Comparison of ENCODE assay signal across 10 mouse cellular contexts in the genomic region with DNA sequence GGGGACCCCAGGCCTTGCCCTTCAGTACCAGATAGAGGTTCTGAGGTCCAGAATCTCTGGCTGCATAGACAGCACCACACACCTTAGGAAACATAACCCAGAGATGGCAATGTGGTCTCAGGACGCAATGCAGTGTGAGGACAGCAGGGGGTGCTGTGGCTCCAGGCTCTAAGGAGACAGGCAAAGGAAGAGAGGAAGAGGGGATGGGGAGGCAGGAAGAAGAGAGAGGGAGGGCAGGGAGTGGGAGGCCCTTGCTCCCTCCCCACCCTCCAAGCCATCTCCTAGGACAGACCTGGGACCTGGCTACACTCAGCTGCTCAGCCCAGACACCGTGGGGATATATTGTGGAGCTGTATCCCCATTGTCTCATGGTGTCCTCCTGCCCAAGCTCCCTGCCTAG. TPM values are rescaled to one million over a fixed set of nuclear protein-coding genes. Genes with fewer than 3 reads are reported as not detected.
DNase-seq lines count a peak whose midpoint lies in the region; ATAC-seq lines count a peak whose summit lies in the region.
"Had no signal": no experiment of that assay in that cellular context is flagged by ENCODE, and none has a peak within 500 bp of the region (broad histone marks: within the 10 kb centered on the region; RNA-seq: fewer than 3 reads in every experiment).

No protein-coding gene starts in this region.

- no peaks in the 10 kb centered on the region for H3K9me3 ChIP-seq in heart, embryonic 11.5 days (replicated peaks; ENCODE audit: control insufficient read depth, low read length)
- no peaks in the 10 kb centered on the region for H3K9me3 ChIP-seq in kidney, embryonic 16.5 days (ENCODE audit: low read length)
- no peaks in the 10 kb centered on the region for H3K9me3 ChIP-seq in liver, embryonic 12.5 days (replicated peaks)
- H3K9me3 ChIP-seq: liver, embryonic 15.5 days had no signal

- no peaks in the 10 kb centered on the region for H3K36me3 ChIP-seq in heart, embryonic 11.5 days (ENCODE audit: control insufficient read depth, insufficient read depth, low read length)
- no peaks in the 10 kb centered on the region for H3K36me3 ChIP-seq in kidney, embryonic 16.5 days (ENCODE audit: insufficient read depth, low read length)
- H3K36me3 ChIP-seq in liver, embryonic 12.5 days = no peaks in the 10 kb centered on the region
- H3K36me3 ChIP-seq: liver, embryonic 15.5 days had no signal

- ATAC-seq in heart, embryonic 11.5 days (replicated peaks; ENCODE audit: insufficient number of reproducible peaks, low FRiP score, low TSS enrichment) = no peak; the same call in 1 of the 2 replicates
- ATAC-seq in granulocyte monocyte progenitor cell, adult 5-6 weeks (replicated peaks; ENCODE audit: poor library complexity, severe bottlenecking) = peak; percentile 86
- ATAC-seq in kidney, embryonic 16.5 days (ENCODE audit: low FRiP score, low TSS enrichment) = peak; percentile 40; the same call in 1 of the 2 replicates
- ATAC-seq in liver, embryonic 12.5 days = peak; percentile 24; the same call in 1 of the 2 replicates

- H3K4me1 ChIP-seq in heart, embryonic 11.5 days (ENCODE audit: control insufficient read depth, insufficient read depth, low read length) = peaks cover 39% of the 10 kb centered on the region
- peaks cover 19% of the 10 kb centered on the region for H3K4me1 ChIP-seq in kidney, embryonic 16.5 days (ENCODE audit: insufficient read depth, low read length)
- H3K4me1 ChIP-seq in liver, embryonic 12.5 days = peaks cover 24% of the 10 kb centered on the region

- no peaks in the 10 kb centered on the region for H3K27me3 ChIP-seq in heart, embryonic 11.5 days (ENCODE audit: control insufficient read depth, insufficient read depth, low read length)
- H3K27me3 ChIP-seq in kidney, embryonic 16.5 days (ENCODE audit: insufficient read depth, low read length) = no peaks in the 10 kb centered on the region
- H3K27me3 ChIP-seq in liver, embryonic 12.5 days (replicated peaks) = no peaks in the 10 kb centered on the region
- H3K27me3 ChIP-seq: Patski had no signal

- H3K9ac ChIP-seq in heart, embryonic 11.5 days (ENCODE audit: low read depth, low read length) = no peak overlapping the region
- H3K9ac ChIP-seq in kidney, embryonic 16.5 days (replicated peaks; ENCODE audit: low read length) = no peak overlapping the region
- H3K9ac ChIP-seq in liver, embryonic 12.5 days = no peak overlapping the region
- H3K9ac ChIP-seq: liver, embryonic 15.5 days had no signal

- WGBS in heart, embryonic 11.5 days (ENCODE audit: insufficient replicate concordance) = 0% methylated on average over 2 of the region's 2 CpGs
- WGBS in kidney, embryonic 16.5 days = 9% methylated on average over 2 of the region's 2 CpGs
- WGBS in liver, embryonic 12.5 days (ENCODE audit: insufficient replicate concordance) = 12% methylated on average over 2 of the region's 2 CpGs

- no peak overlapping the region for H3K27ac ChIP-seq in heart, embryonic 11.5 days (ENCODE audit: low read depth, low read length)
- H3K27ac ChIP-seq in kidney, embryonic 16.5 days (ENCODE audit: low read length) = no peak overlapping the region
- no peak overlapping the region for H3K27ac ChIP-seq in liver, embryonic 12.5 days
- H3K27ac ChIP-seq: liver, embryonic 15.5 days had no signal

- H3K4me2 ChIP-seq in heart, embryonic 11.5 days = no peak overlapping the region
- H3K4me2 ChIP-seq in kidney, embryonic 16.5 days (replicated peaks; ENCODE audit: low read depth, low read length) = no peak overlapping the region
- H3K4me2 ChIP-seq in liver, embryonic 12.5 days = no peak overlapping the region

- DNase-seq in heart, adult 18-20 months = peak; percentile 64 to 88
- DNase-seq in embryo, embryonic 10 days (ENCODE audit: low spot score) = peak; percentile 89
- DNase-seq in naive thymus-derived CD4-positive, alpha-beta T cell, adult 2 months (ENCODE audit: low read depth) = peak; percentile 80
- DNase-seq in spleen, postnatal 4 days (ENCODE audit: low spot score in 2 of 2) = peak; percentile 68 to 88

- no peak overlapping the region for H3K4me3 ChIP-seq in heart, embryonic 11.5 days (ENCODE audit: low read depth, low read length)
- no peak overlapping the region for H3K4me3 ChIP-seq in kidney, embryonic 16.5 days (ENCODE audit: low read length)
- H3K4me3 ChIP-seq in liver, embryonic 12.5 days = no peak overlapping the region
- H3K4me3 ChIP-seq: liver, embryonic 15.5 days had no signal

RNA-seq across cellular contexts. Expression of gene Tpra1, which starts 25.5 kb away (rescaled TPM):
- 10 to 100 TPM; 35.0 to 37.1 TPM for total RNA-seq in heart, adult 18-20 months (2021)
- 40.1 and 41.8 TPM in 2 replicates for polyA plus RNA-seq in heart, embryonic 11.5 days (2014; fragmentation: Nextera tagmentation; extraction: Ambion mirVana)
- 25.1 and 62.6 TPM in 2 replicates for total RNA-seq in granulocyte monocyte progenitor cell, adult 5-6 weeks (2014; fragmentation: Nextera tagmentation)
- 28.7 and 30.9 TPM in 2 replicates for total RNA-seq in granulocyte monocyte progenitor cell, adult 5-6 weeks (2017)
- 95.5 and 98.8 TPM in 2 replicates for polyA plus RNA-seq in kidney, embryonic 16.5 days (2015; fragmentation: Nextera tagmentation; extraction: Ambion mirVana)
- polyA plus RNA-seq in liver, embryonic 12.5 days (2016; fragmentation: Nextera tagmentation; extraction: Ambion mirVana) = 52.7 and 53.9 TPM in 2 replicates

RNA-seq across cellular contexts. Expression of gene Mcm2, which starts 29.0 kb away (rescaled TPM):
- total RNA-seq in heart, adult 18-20 months (2021) = 1 to 10 TPM; 4.7 to 5.6 TPM
- polyA plus RNA-seq in heart, embryonic 11.5 days (2014; fragmentation: Nextera tagmentation; extraction: Ambion mirVana) = 119 and 138 TPM in 2 replicates
- total RNA-seq in granulocyte monocyte progenitor cell, adult 5-6 weeks (2014; fragmentation: Nextera tagmentation) = 148 and 183 TPM in 2 replicates
- total RNA-seq in granulocyte monocyte progenitor cell, adult 5-6 weeks (2017) = 153 and 168 TPM in 2 replicates
- polyA plus RNA-seq in kidney, embryonic 16.5 days (2015; fragmentation: Nextera tagmentation; extraction: Ambion mirVana) = 151 and 157 TPM in 2 replicates
- 240 and 243 TPM in 2 replicates for polyA plus RNA-seq in liver, embryonic 12.5 days (2016; fragmentation: Nextera tagmentation; extraction: Ambion mirVana)

RNA-seq across cellular contexts. Expression of gene Podxl2, which starts 52.8 kb away (rescaled TPM):
- 10 to 100 TPM; 15.0 to 18.8 TPM for total RNA-seq in heart, adult 18-20 months (2021)
- polyA plus RNA-seq in heart, embryonic 11.5 days (2014; fragmentation: Nextera tagmentation; extraction: Ambion mirVana) = 26.4 and 27.2 TPM in 2 replicates
- total RNA-seq in granulocyte monocyte progenitor cell, adult 5-6 weeks (2014; fragmentation: Nextera tagmentation) = not detected in 2 replicates
- not detected in 2 replicates for total RNA-seq in granulocyte monocyte progenitor cell, adult 5-6 weeks (2017)
- polyA plus RNA-seq in kidney, embryonic 16.5 days (2015; fragmentation: Nextera tagmentation; extraction: Ambion mirVana) = 43.0 and 48.9 TPM in 2 replicates
- 4.6 and 5.0 TPM in 2 replicates for polyA plus RNA-seq in liver, embryonic 12.5 days (2016; fragmentation: Nextera tagmentation; extraction: Ambion mirVana)
